Mouse (Mus musculus): ENCODE results near the gene Nectin4. TPM values are rescaled to one million over a fixed set of nuclear protein-coding genes. Genes with fewer than 3 reads are reported as not detected.

Gene Nectin4
- polyA plus RNA-seq, 1 experiment from 2014 or later: 4.8 TPM

GRCm38 (mm10) chr1:171361106-171362103 is 8.5 kb upstream of the Nectin4 start:
- no peaks in the 10 kb centered on the region for H3K27me3 ChIP-seq (ENCODE audit: low read depth, poor library complexity, severe bottlenecking)
- peak overlapping the region; percentile 64 for H3K4me3 ChIP-seq
- H3K27ac ChIP-seq: peak overlapping the region; percentile 84
- 23% methylated on average over 16 of the region's 16 CpGs for WGBS
- peaks cover 32% of the 10 kb centered on the region for H3K36me3 ChIP-seq
- DNase-seq (ENCODE audit: low spot score): peak; percentile 66
- H3K9me3 ChIP-seq (replicated peaks): no peaks in the 10 kb centered on the region
- peaks cover 22% of the 10 kb centered on the region for H3K4me1 ChIP-seq

GRCm38 (mm10) chr1:171365934-171366333 is 4.0 kb upstream of the Nectin4 start:
- Histone ChIP-seq H3K9me3 (replicated peaks) (no peaks in the 10 kb centered on the region), H3K27me3 (ENCODE audit: low read depth, poor library complexity, severe bottlenecking) (peaks cover 12% of the 10 kb centered on the region; the same call in 1 of the 2 replicates), H3K4me3 (no peak overlapping the region), H3K4me1 (peaks cover 15% of the 10 kb centered on the region), H3K27ac (no peak overlapping the region), H3K36me3 (no peaks in the 10 kb centered on the region)
- 75% methylated on average over 7 of the region's 7 CpGs for WGBS
- DNase-seq (ENCODE audit: low spot score): no peak

GRCm38 (mm10) chr1:171372880-171373279 is 3.0 kb downstream of the Nectin4 start:
- Histone ChIP-seq H3K9me3 (replicated peaks) (no peaks in the 10 kb centered on the region), H3K36me3 (no peaks in the 10 kb centered on the region), H3K27me3 (ENCODE audit: low read depth, poor library complexity, severe bottlenecking) (peaks cover 34% of the 10 kb centered on the region; the same call in 1 of the 2 replicates), H3K4me3 (no peak overlapping the region), H3K4me1 (peaks cover 27% of the 10 kb centered on the region), H3K27ac (no peak overlapping the region)
- no peak for DNase-seq (ENCODE audit: low spot score)
- WGBS: 51% methylated on average over 3 of the region's 3 CpGs

- Histone ChIP-seq H3K4me3 (no peak overlapping the region), H3K9me3 (replicated peaks) (no peaks in the 10 kb centered on the region), H3K4me1 (peaks cover 27% of the 10 kb centered on the region), H3K36me3 (no peaks in the 10 kb centered on the region), H3K27ac (peak overlapping the region; percentile 36; the same call in 1 of the 2 replicates), H3K27me3 (ENCODE audit: low read depth, poor library complexity, severe bottlenecking) (peaks cover 44% of the 10 kb centered on the region)
- 15% methylated on average over 4 of the region's 4 CpGs for WGBS
- no peak for DNase-seq (ENCODE audit: low spot score)
These were observed 4.0 kb downstream of the Nectin4 start for GRCm38 (mm10) chr1:171373946-171374345.

GRCm38 (mm10) chr1:171375646-171376097 is 5.8 kb downstream of the Nectin4 start:
- Histone ChIP-seq H3K27me3 (ENCODE audit: low read depth, poor library complexity, severe bottlenecking) (peaks cover 52% of the 10 kb centered on the region), H3K4me3 (no peak overlapping the region), H3K36me3 (no peaks in the 10 kb centered on the region), H3K9me3 (replicated peaks) (no peaks in the 10 kb centered on the region), H3K4me1 (peaks cover 27% of the 10 kb centered on the region), H3K27ac (no peak overlapping the region)
- no peak for DNase-seq (ENCODE audit: low spot score)
- WGBS: 50% methylated on average over 9 of the region's 9 CpGs

- H3K27me3 ChIP-seq (ENCODE audit: low read depth, poor library complexity, severe bottlenecking): peaks cover 50% of the 10 kb centered on the region
- WGBS: 90% methylated on average over 6 of the region's 6 CpGs
These were observed 8.4 kb downstream of the Nectin4 start for GRCm38 (mm10) chr1:171378298-171378697.

GRCm38 (mm10) chr1:171379935-171380599 is 10.2 kb downstream of the Nectin4 start:
- WGBS: 8% methylated on average over 31 of the region's 31 CpGs
- no peaks in the 10 kb centered on the region for H3K36me3 ChIP-seq
- H3K4me1 ChIP-seq: peaks cover 11% of the 10 kb centered on the region
- DNase-seq (ENCODE audit: low spot score): peak; percentile 68
- no peak overlapping the region for H3K27ac ChIP-seq
- H3K27me3 ChIP-seq (ENCODE audit: low read depth, poor library complexity, severe bottlenecking): peaks cover 57% of the 10 kb centered on the region
- H3K9me3 ChIP-seq (replicated peaks): no peaks in the 10 kb centered on the region
- H3K4me3 ChIP-seq: peak overlapping the region; percentile 33

More at GRCm38 (mm10) chr1:171378298-171378697, 8.4 kb downstream of the Nectin4 start:
- Histone ChIP-seq H3K4me1 (peaks cover 21% of the 10 kb centered on the region), H3K36me3 (no peaks in the 10 kb centered on the region), H3K9me3 (replicated peaks) (no peaks in the 10 kb centered on the region), H3K27ac (no peak overlapping the region), H3K4me3 (no peak overlapping the region)
- no peak for DNase-seq (ENCODE audit: low spot score)

- Histone ChIP-seq H3K9me3 (replicated peaks) (no peaks in the 10 kb centered on the region), H3K27me3 (ENCODE audit: low read depth, poor library complexity, severe bottlenecking) (peaks cover 61% of the 10 kb centered on the region), H3K4me3 (no peak overlapping the region), H3K4me1 (peaks cover 16% of the 10 kb centered on the region), H3K27ac (no peak overlapping the region), H3K36me3 (no peaks in the 10 kb centered on the region)
- 86% methylated on average over 11 of the region's 11 CpGs for WGBS
- no peak for DNase-seq (ENCODE audit: low spot score)
These were observed 12.3 kb downstream of the Nectin4 start for GRCm38 (mm10) chr1:171382096-171382620.

- WGBS: 64% methylated on average over 9 of the region's 9 CpGs
- no peak for DNase-seq (ENCODE audit: low spot score)
- Histone ChIP-seq H3K4me3 (no peak overlapping the region), H3K27ac (no peak overlapping the region), H3K27me3 (ENCODE audit: low read depth, poor library complexity, severe bottlenecking) (peaks cover 45% of the 10 kb centered on the region), H3K4me1 (peaks cover 27% of the 10 kb centered on the region), H3K9me3 (replicated peaks) (no peaks in the 10 kb centered on the region), H3K36me3 (no peaks in the 10 kb centered on the region)
These were observed 14.5 kb downstream of the Nectin4 start for GRCm38 (mm10) chr1:171384361-171384760.

- H3K4me1 ChIP-seq: peaks cover 28% of the 10 kb centered on the region
- H3K27me3 ChIP-seq (ENCODE audit: low read depth, poor library complexity, severe bottlenecking): peaks cover 37% of the 10 kb centered on the region
- no peak overlapping the region for H3K27ac ChIP-seq
- H3K9me3 ChIP-seq (replicated peaks): no peaks in the 10 kb centered on the region
- H3K4me3 ChIP-seq: no peak overlapping the region
- 58% methylated on average over 9 of the region's 9 CpGs for WGBS
- no peaks in the 10 kb centered on the region for H3K36me3 ChIP-seq
- DNase-seq (ENCODE audit: low spot score): no peak
These were observed 15.3 kb downstream of the Nectin4 start for GRCm38 (mm10) chr1:171385171-171385570.

GRCm38 (mm10) chr1:171387099-171387498 is 17.2 kb downstream of the Nectin4 start:
- H3K36me3 ChIP-seq: no peaks in the 10 kb centered on the region
- peak overlapping the region; percentile 15; the same call in 1 of the 2 replicates for H3K4me3 ChIP-seq
- DNase-seq (ENCODE audit: low spot score): peak; percentile 64
- peaks cover 18% of the 10 kb centered on the region; the same call in 1 of the 2 replicates for H3K27me3 ChIP-seq (ENCODE audit: low read depth, poor library complexity, severe bottlenecking)
- H3K9me3 ChIP-seq (replicated peaks): no peaks in the 10 kb centered on the region
- 17% methylated on average over 6 of the region's 6 CpGs for WGBS
- 0 out of 2 replicates have a peak overlapping the region, but pooled peaks have one; percentile 46 for H3K27ac ChIP-seq
- peaks cover 27% of the 10 kb centered on the region for H3K4me1 ChIP-seq

- peaks cover 27% of the 10 kb centered on the region for H3K4me1 ChIP-seq
- H3K4me3 ChIP-seq: no peak within 1 kb of the TSS
- no peaks in the 10 kb centered on the region for H3K36me3 ChIP-seq
- DNase-seq (ENCODE audit: low spot score): no peak
- peak within 1 kb of the TSS; percentile 21; the same call in 1 of the 2 replicates for H3K27ac ChIP-seq
- WGBS: 84% methylated on average over 15 of the region's 15 CpGs
- no peaks in the 10 kb centered on the region for H3K9me3 ChIP-seq (replicated peaks)
- peaks cover 11% of the 10 kb centered on the region; the same call in 1 of the 2 replicates for H3K27me3 ChIP-seq (ENCODE audit: low read depth, poor library complexity, severe bottlenecking)
These were observed 18.6 kb downstream of the Nectin4 start, which contains the start of gene Arhgap30 for GRCm38 (mm10) chr1:171388376-171389102. Arhgap30 (plus strand) TSS chr1:171388954.

All from limb, embryonic 10.5 days (tissue).